In the genomic region with DNA sequence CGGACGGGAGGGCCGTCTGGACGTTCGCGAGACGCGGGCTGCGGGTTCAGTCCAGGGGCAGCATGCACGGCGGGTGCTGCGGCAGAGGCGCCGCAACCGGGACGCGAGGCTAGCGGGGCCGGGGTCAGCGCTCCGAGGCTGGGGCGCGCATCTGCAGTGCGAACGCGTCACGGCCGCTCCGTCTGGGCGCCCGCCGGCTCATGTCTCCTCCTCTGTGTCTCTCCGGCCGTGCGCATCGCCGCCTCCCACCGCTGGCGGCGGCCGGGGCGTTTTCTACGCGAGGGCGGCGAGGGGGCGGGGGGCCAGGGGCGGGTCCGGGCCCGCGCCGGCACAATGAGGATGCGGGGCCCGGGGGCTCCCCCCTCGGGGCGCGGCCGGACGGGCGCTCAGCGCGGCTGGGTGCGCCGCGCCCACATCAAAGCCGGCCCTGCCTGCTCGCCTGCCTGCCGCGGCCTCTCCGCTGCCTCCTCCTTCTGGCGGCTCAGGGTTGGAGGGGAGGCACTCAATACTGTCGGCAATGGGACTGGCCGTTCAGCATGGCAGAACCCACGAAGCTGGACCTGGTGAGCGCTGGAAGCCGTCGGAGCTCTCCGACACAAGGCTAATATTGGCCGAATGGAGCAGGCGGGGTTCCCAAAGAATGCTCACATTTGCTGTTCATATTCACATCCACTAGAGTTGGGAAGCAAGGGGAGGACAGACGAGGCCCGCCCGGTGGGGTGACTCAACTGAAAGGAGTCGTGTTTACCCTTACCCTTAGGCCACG, we compare ENCODE assay signal across 9 mouse cellular contexts. TPM values are rescaled to one million over a fixed set of nuclear protein-coding genes. Genes with fewer than 3 reads are reported as not detected.
A peak's percentile ranks its signal among the peaks of the same experiment; 100 is the strongest.
DNase-seq lines count a peak whose midpoint lies in the region; ATAC-seq lines count a peak whose summit lies in the region.
"Had no signal": no experiment of that assay in that cellular context is flagged by ENCODE, and none has a peak within 500 bp of the region (broad histone marks: within the 10 kb centered on the region; RNA-seq: fewer than 3 reads in every experiment).

No protein-coding gene starts in this region.

- H3K9me3 ChIP-seq in forebrain, embryonic 12.5 days = no peaks in the 10 kb centered on the region
- H3K9me3 ChIP-seq in limb, embryonic 12.5 days = no peaks in the 10 kb centered on the region
- no peaks in the 10 kb centered on the region for H3K9me3 ChIP-seq in midbrain, embryonic 10.5 days (replicated peaks)

- peak; percentile 77 for ATAC-seq in forebrain, embryonic 12.5 days (ENCODE audit: low FRiP score)
- ATAC-seq in limb, embryonic 12.5 days (ENCODE audit: insufficient number of reproducible peaks, insufficient read depth, low FRiP score, low TSS enrichment, low read depth) = peak; percentile 49

- H3K9ac ChIP-seq in forebrain, embryonic 12.5 days = peak overlapping the region; percentile 69
- peak overlapping the region; percentile 69 for H3K9ac ChIP-seq in limb, embryonic 12.5 days (replicated peaks)

- H3K27ac ChIP-seq in forebrain, embryonic 12.5 days = peak overlapping the region; percentile 48
- peak overlapping the region; percentile 79 for H3K27ac ChIP-seq in limb, embryonic 12.5 days
- H3K27ac ChIP-seq in midbrain, embryonic 10.5 days (replicated peaks) = peak overlapping the region; percentile 85

- WGBS in forebrain, embryonic 12.5 days = under 1% methylated on average over 73 of the region's 85 CpGs
- WGBS in limb, embryonic 12.5 days = under 1% methylated on average over 78 of the region's 85 CpGs
- under 1% methylated on average over 85 of the region's 85 CpGs for WGBS in midbrain, embryonic 10.5 days

- H3K4me1 ChIP-seq in forebrain, embryonic 12.5 days = peaks cover 46% of the 10 kb centered on the region
- peaks cover 49% of the 10 kb centered on the region for H3K4me1 ChIP-seq in limb, embryonic 12.5 days (replicated peaks)
- H3K4me1 ChIP-seq in midbrain, embryonic 10.5 days = peaks cover 59% of the 10 kb centered on the region

- peak overlapping the region; percentile 59 for H3K4me3 ChIP-seq in forebrain, embryonic 12.5 days (replicated peaks)
- H3K4me3 ChIP-seq in limb, embryonic 12.5 days (replicated peaks) = peak overlapping the region; percentile 67
- peak overlapping the region; percentile 74 for H3K4me3 ChIP-seq in midbrain, embryonic 10.5 days

- peak overlapping the region; percentile 73 for H3K4me2 ChIP-seq in forebrain, embryonic 12.5 days
- H3K4me2 ChIP-seq in limb, embryonic 12.5 days = peak overlapping the region; percentile 92

- peaks cover 30% of the 10 kb centered on the region for H3K36me3 ChIP-seq in forebrain, embryonic 12.5 days (replicated peaks)
- H3K36me3 ChIP-seq in limb, embryonic 12.5 days = peaks cover 33% of the 10 kb centered on the region
- H3K36me3 ChIP-seq in midbrain, embryonic 10.5 days = peaks cover 35% of the 10 kb centered on the region

- peaks cover 51% of the 10 kb centered on the region for H3K27me3 ChIP-seq in forebrain, embryonic 12.5 days
- H3K27me3 ChIP-seq in limb, embryonic 12.5 days = peaks cover 49% of the 10 kb centered on the region
- peaks cover 46% of the 10 kb centered on the region for H3K27me3 ChIP-seq in midbrain, embryonic 10.5 days (ENCODE audit: low read depth, poor library complexity, severe bottlenecking)

- DNase-seq in B cell, adult 2 months = peak; percentile 57 to 59
- DNase-seq in T-cell, adult 2 months (ENCODE audit: low spot score) = peak; percentile 34
- peak; percentile 58 for DNase-seq in heart, postnatal 4 days
- DNase-seq in midbrain, embryonic 10.5 days (ENCODE audit: low spot score) = peak; percentile 77
- DNase-seq in spleen, postnatal 36 days (ENCODE audit: low spot score in 2 of 2) = peak; percentile 34 to 51
- DNase-seq in layer of hippocampus, adult 9-11 months = no peak

RNA-seq across cellular contexts. Expression of a gene that starts 0.6 kb away (rescaled TPM):
- polyA plus RNA-seq in forebrain, embryonic 12.5 days (2016; fragmentation: Nextera tagmentation; extraction: Ambion mirVana) = 2.1 and 2.4 TPM in 2 replicates
- 10 to 100 TPM; 11.1 to 14.1 TPM for total RNA-seq in heart, postnatal 4 days (2021)
- 18.2 and 19.0 TPM in 2 replicates for polyA plus RNA-seq in limb, embryonic 12.5 days (2016; fragmentation: Nextera tagmentation; extraction: Ambion mirVana)
- 6.5 and 8.8 TPM in 2 replicates for polyA plus RNA-seq in midbrain, embryonic 10.5 days (2016; fragmentation: Nextera tagmentation; extraction: Ambion mirVana)

RNA-seq across cellular contexts. Expression of a gene that starts 15.3 kb away (rescaled TPM):
- 790 and 820 TPM in 2 replicates for polyA plus RNA-seq in forebrain, embryonic 12.5 days (2016; fragmentation: Nextera tagmentation; extraction: Ambion mirVana)
- total RNA-seq in heart, postnatal 4 days (2021) = 100 to 1,000 TPM; 272 to 297 TPM
- 1,112 and 1,195 TPM in 2 replicates for polyA plus RNA-seq in limb, embryonic 12.5 days (2016; fragmentation: Nextera tagmentation; extraction: Ambion mirVana)
- polyA plus RNA-seq in midbrain, embryonic 10.5 days (2016; fragmentation: Nextera tagmentation; extraction: Ambion mirVana) = 1,028 and 1,324 TPM in 2 replicates

RNA-seq across cellular contexts. Expression of a gene that starts 55.6 kb away (rescaled TPM):
- polyA plus RNA-seq in forebrain, embryonic 12.5 days (2016; fragmentation: Nextera tagmentation; extraction: Ambion mirVana) = 0.32 TPM in 1 of 2 replicates, not detected in the other
- not detected for total RNA-seq in heart, postnatal 4 days (2021)
- polyA plus RNA-seq in limb, embryonic 12.5 days (2016; fragmentation: Nextera tagmentation; extraction: Ambion mirVana) = 0.39 TPM in 1 of 2 replicates, not detected in the other
- polyA plus RNA-seq in midbrain, embryonic 10.5 days (2016; fragmentation: Nextera tagmentation; extraction: Ambion mirVana) = 2.0 and 3.3 TPM in 2 replicates
- total RNA-seq: left cerebral cortex, postnatal 36 days had no signal
